Mouse (Mus musculus) heart, postnatal 0 days (tissue): Measurements from ENCODE around the gene Thrb. TPM values are rescaled to one million over a fixed set of nuclear protein-coding genes. Genes with fewer than 3 reads are reported as not detected.
A peak's percentile ranks its signal among the peaks of the same experiment; 100 is the strongest.
"Not testable (repeated sequence)": the region's sequence is repeated elsewhere in the genome, so short reads cannot be mapped to it uniquely, and the experiment has no call there.

Experiments
- ATAC-seq: fragments of 200-750 bp; cut with Nextera tagmentation; 2 replicates; pipeline ENCODE4 v1.8.0; 2017; ENCODE audit warnings: low read depth, moderate number of reproducible peaks, moderate library complexity; ENCODE audit not compliant: insufficient read depth
- DNase-seq: peaks from one replicate; pipeline ENCODE4 v3.0.0-alpha.2; 2016; ENCODE audit warnings: low spot score
- H3K27ac ChIP-seq: fragments of 300-500 bp; sonication (generic); 2 replicates; pipeline ENCODE4 v1.5.1; 2014; ENCODE audit warnings: low read depth, mild to moderate bottlenecking
- H3K27me3 ChIP-seq: fragments of 300-500 bp; sonication (generic); 2 replicates; pipeline ENCODE4 v1.6.1; 2014; ENCODE audit warnings: low read length, mixed read lengths; ENCODE audit not compliant: control insufficient read depth, insufficient read depth
- H3K36me3 ChIP-seq: fragments of 300-500 bp; sonication (generic); replicated peaks from 2 replicates; pipeline ENCODE4 v1.6.1; 2014; ENCODE audit warnings: low read length, mixed read lengths; ENCODE audit not compliant: control insufficient read depth, insufficient read depth
- H3K4me1 ChIP-seq: fragments of 300-500 bp; sonication (generic); 2 replicates; pipeline ENCODE4 v1.6.1; 2014; ENCODE audit warnings: antibody characterized with exemption; ENCODE audit not compliant: control insufficient read depth, insufficient read depth
- H3K4me2 ChIP-seq: fragments of 300-500 bp; sonication (generic); 2 replicates; pipeline ENCODE4 v1.6.1; 2014; ENCODE audit warnings: low read depth, mild to moderate bottlenecking, low read length, moderate library complexity
- H3K4me3 ChIP-seq: fragments of 300-500 bp; sonication (generic); 2 replicates; pipeline ENCODE4 v1.5.1; 2014; ENCODE audit warnings: low read depth, low read length
- H3K9ac ChIP-seq: fragments of 300-500 bp; sonication (generic); replicated peaks from 2 replicates; pipeline ENCODE4 v1.6.1; 2014; ENCODE audit warnings: low read depth, low read length, mixed read lengths
- H3K9me3 ChIP-seq: fragments of 300-500 bp; sonication (generic); replicated peaks from 2 replicates; pipeline ENCODE4 v1.6.1; 2016; ENCODE audit warnings: low read length; ENCODE audit not compliant: control insufficient read depth
- CTCF ChIP-seq: IDR thresholded peaks from 2 replicates; pipeline ENCODE4 v1.5.1; 2016; ENCODE audit warnings: antibody characterized with exemption, control low read depth, low read depth
- EP300 ChIP-seq: IDR thresholded peaks from 2 replicates; pipeline ENCODE4 v1.6.1; 2016; ENCODE audit warnings: antibody characterized with exemption, low read depth
- WGBS: fragments of 180-500 bp; shearing (Covaris S2); extraction: QIAGEN DNeasy Blood & Tissue Kit; methylation state at CpG from one replicate; pipeline ENCODE4 v1.1.7; 2014; 5-methylcytosine and 5-hydroxymethylcytosine counted together
- polyA plus RNA-seq: library from polyadenylated mRNA; unstranded; fragments of >200 nt; fragmentation: Nextera tagmentation; extraction: Ambion mirVana; gene quantifications from 2 replicates; pipeline ENCODE4 v1.2.1, GENCODE M21; 2015
- total RNA-seq: library from RNA; depleted of rRNA; stranded (reverse); fragments of >200 nt; gene quantifications from 2 replicates; pipeline ENCODE4 v1.2.3, GENCODE M21; 2014; ENCODE audit warnings: low replicate concordance

Gene Thrb
- total and polyA plus RNA-seq, 2 experiments from 2014 or later = 0.90 to 1.0 TPM

GRCm38 (mm10) chr14:17927469-17927868, 267.4 kb downstream of the Thrb start:
- H3K27me3 ChIP-seq = no peaks in the 10 kb centered on the region
- no peak overlapping the region for H3K4me3 ChIP-seq
- H3K4me2 ChIP-seq = no peak overlapping the region
- ATAC-seq (peak; percentile 27; the same call in 1 of the 2 replicates), DNase-seq (no peak)
- H3K4me1 ChIP-seq = no peaks in the 10 kb centered on the region
- TF ChIP-seq CTCF (peak; percentile 55), EP300 (no peak)
- no peaks in the 10 kb centered on the region for H3K36me3 ChIP-seq
- H3K27ac ChIP-seq = no peak overlapping the region
- WGBS = 31% methylated on average over 1 of the region's 1 CpGs
- H3K9ac ChIP-seq = no peak overlapping the region
- H3K9me3 ChIP-seq = no peaks in the 10 kb centered on the region

DNA sequence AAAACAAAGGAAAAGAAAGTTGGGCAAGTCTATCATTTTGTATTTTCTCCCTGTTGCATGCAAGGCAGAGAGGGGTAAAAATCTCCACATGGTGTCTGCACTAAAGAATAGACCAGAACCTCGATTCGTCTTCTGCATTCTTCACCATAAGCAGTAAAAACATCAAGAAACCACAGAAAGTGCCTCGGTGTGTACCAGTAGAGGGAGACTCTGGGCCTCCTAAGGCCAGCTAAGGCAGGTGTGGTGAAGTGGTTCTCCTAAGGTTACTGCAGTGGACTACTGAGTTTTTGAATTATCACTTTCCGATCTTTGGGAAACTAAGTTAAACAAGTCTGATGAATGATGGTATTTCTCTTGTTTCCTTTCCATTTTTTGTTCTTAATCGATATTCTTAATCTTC, 269.5 kb downstream of the Thrb start:
- Histone ChIP-seq H3K4me1 (no peaks in the 10 kb centered on the region), H3K27ac (no peak overlapping the region), H3K9me3 (no peaks in the 10 kb centered on the region), H3K27me3 (no peaks in the 10 kb centered on the region), H3K4me3 (no peak overlapping the region), H3K36me3 (no peaks in the 10 kb centered on the region), H3K9ac (no peak overlapping the region), H3K4me2 (no peak overlapping the region)
- TF ChIP-seq CTCF (no peak), EP300 (no peak)
- ATAC-seq (no peak), DNase-seq (no peak)
- WGBS = 64% methylated on average over 5 of the region's 5 CpGs

- Histone ChIP-seq H3K4me2 (no peak overlapping the region), H3K9ac (no peak overlapping the region), H3K36me3 (no peaks in the 10 kb centered on the region), H3K27ac (no peak overlapping the region), H3K27me3 (no peaks in the 10 kb centered on the region), H3K4me1 (no peaks in the 10 kb centered on the region), H3K4me3 (no peak overlapping the region), H3K9me3 (no peaks in the 10 kb centered on the region)
- WGBS = 60% methylated on average over 2 of the region's 2 CpGs
- ATAC-seq (no peak), DNase-seq (no peak)
- TF ChIP-seq CTCF (no peak), EP300 (no peak)
Observed at GRCm38 (mm10) chr14:17933475-17933874, 273.4 kb downstream of the Thrb start.

DNA sequence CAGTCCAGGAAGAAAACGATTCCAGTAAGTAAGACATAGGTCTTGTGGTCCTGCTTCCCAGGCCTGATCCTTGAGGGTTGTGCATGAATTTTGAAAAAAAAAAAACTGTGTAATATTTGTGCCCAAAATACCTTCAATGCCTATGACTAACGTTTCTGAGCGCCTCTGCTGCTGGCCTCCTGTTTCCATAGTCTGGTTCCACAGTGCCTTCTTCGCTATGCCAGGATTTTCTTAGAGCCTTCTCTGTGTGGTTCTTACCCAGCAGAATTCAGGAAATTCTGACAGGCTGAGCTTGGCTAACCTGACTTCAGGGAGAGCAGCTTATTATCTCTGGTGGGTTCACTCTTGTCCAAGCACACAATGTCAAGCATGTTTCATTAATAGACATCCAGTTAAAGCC, 274.7 kb downstream of the Thrb start:
- 78% methylated on average over 4 of the region's 4 CpGs for WGBS
- not testable (repeated sequence) for H3K9me3 ChIP-seq, ATAC-seq, H3K9ac ChIP-seq, H3K4me2 ChIP-seq, H3K36me3 ChIP-seq, H3K4me1 ChIP-seq, DNase-seq, H3K27ac ChIP-seq, H3K4me3 ChIP-seq, H3K27me3 ChIP-seq

GRCm38 (mm10) chr14:17954038-17954437, 294.0 kb downstream of the Thrb start:
- ATAC-seq = no peak
- no peak for DNase-seq
- H3K9me3 ChIP-seq = no peaks in the 10 kb centered on the region
- no peaks in the 10 kb centered on the region for H3K27me3 ChIP-seq
- 57% methylated on average over 2 of the region's 2 CpGs for WGBS
- H3K9ac ChIP-seq = no peak overlapping the region
- TF ChIP-seq EP300 (no peak), CTCF (no peak)
- H3K4me3 ChIP-seq = no peak overlapping the region
- H3K4me2 ChIP-seq = no peak overlapping the region
- H3K27ac ChIP-seq = no peak overlapping the region
- no peaks in the 10 kb centered on the region for H3K36me3 ChIP-seq
- H3K4me1 ChIP-seq = no peaks in the 10 kb centered on the region

- DNase-seq (no peak), ATAC-seq (no peak)
- no peak for TF ChIP-seq EP300
- no peak for TF ChIP-seq CTCF
- Histone ChIP-seq H3K27ac (no peak overlapping the region), H3K36me3 (no peaks in the 10 kb centered on the region), H3K27me3 (no peaks in the 10 kb centered on the region), H3K4me1 (no peaks in the 10 kb centered on the region), H3K4me3 (no peak overlapping the region), H3K9ac (no peak overlapping the region), H3K9me3 (no peaks in the 10 kb centered on the region), H3K4me2 (no peak overlapping the region)
- WGBS = 53% methylated on average over 2 of the region's 2 CpGs
Observed at GRCm38 (mm10) chr14:17959901-17960300, 299.8 kb downstream of the Thrb start.
